Mouse (Mus musculus): ENCODE measurements around the gene Pomt2.

- no peak for TF ChIP-seq CTCF (IDR thresholded peaks at IDR 0.05; ENCODE audit: borderline replicate concordance, insufficient read depth, low read depth, low read length)
- TF ChIP-seq POLR2A (IDR thresholded peaks at IDR 0.05; ENCODE audit: borderline replicate concordance, insufficient read depth, low read length), result no peak
Measured at GRCm38 (mm10) chr12:87138342-87138701, 9.4 kb downstream of the Pomt2 start.

Data from cerebellum, adult 2 months (tissue).